Mouse (Mus musculus) stomach, postnatal 0 days (tissue): Measurements from ENCODE around the gene Med23.

ENCODE experiments used
- CTCF ChIP-seq: IDR thresholded peaks from 2 replicates; pipeline ENCODE4 v1.5.1; 2016; ENCODE audit warnings: antibody characterized with exemption, low read depth, mild to moderate bottlenecking, moderate library complexity
- EP300 ChIP-seq: optimal IDR thresholded peaks from 2 replicates; pipeline ENCODE3; 2016; ENCODE audit warnings: antibody characterized with exemption

GRCm38 (mm10) chr10:24961889-24962288, 92.1 kb downstream of the Med23 start:
- TF ChIP-seq CTCF (no peak), EP300 (no peak)
